Mouse (Mus musculus) activated CD4-positive, CD25-positive, alpha-beta regulatory T cell, adult 4 months (primary cell): ENCODE measurements around the gene Rbpj. TPM values are rescaled to one million over a fixed set of nuclear protein-coding genes. Genes with fewer than 3 reads are reported as not detected.

Source experiments
- ATAC-seq: one replicate; pipeline ENCODE4 v1.8.0; 2017
- polyA plus RNA-seq, 2 experiments: library from polyadenylated mRNA; unstranded; fragments of 100-300 nt; shearing (Covaris generic); gene quantifications; one replicate each; pipeline ENCODE4 v1.2.1; 2017

Rbpj gene
- polyA plus RNA-seq, 2 experiments from 2014 or later, result 41.3 to 45.6 TPM

- no peak for ATAC-seq
Measured at GRCm38 (mm10) chr5:53553281-53553680, 87.3 kb downstream of the Rbpj start.

GRCm38 (mm10) chr5:53554180-53554579 lies 88.2 kb downstream of the Rbpj start:
- no peak for ATAC-seq

GRCm38 (mm10) chr5:53554926-53555325 lies 89.0 kb downstream of the Rbpj start:
- no peak for ATAC-seq

GRCm38 (mm10) chr5:53555474-53555873 lies 89.5 kb downstream of the Rbpj start:
- no peak for ATAC-seq

GRCm38 (mm10) chr5:53555929-53556328 lies 90.0 kb downstream of the Rbpj start:
- ATAC-seq, result no peak

- ATAC-seq, result no peak
Measured at GRCm38 (mm10) chr5:53557544-53558260, 91.8 kb downstream of the Rbpj start.

GRCm38 (mm10) chr5:53561160-53561559 lies 95.2 kb downstream of the Rbpj start:
- no peak for ATAC-seq

- no peak for ATAC-seq
Measured at GRCm38 (mm10) chr5:53564309-53564708, 98.4 kb downstream of the Rbpj start.

- ATAC-seq, result no peak
Measured at GRCm38 (mm10) chr5:53565213-53565794, 99.4 kb downstream of the Rbpj start.

GRCm38 (mm10) chr5:53566485-53567083 lies 100.6 kb downstream of the Rbpj start:
- ATAC-seq, result peak; percentile 94

- ATAC-seq, result no peak
Measured at GRCm38 (mm10) chr5:53572496-53572895, 106.5 kb downstream of the Rbpj start.

- ATAC-seq, result no peak
Measured at GRCm38 (mm10) chr5:53574883-53575442, 109.0 kb downstream of the Rbpj start.

- ATAC-seq, result no peak
Measured at GRCm38 (mm10) chr5:53577272-53577889, 111.4 kb downstream of the Rbpj start.

- peak; percentile 36 for ATAC-seq
Measured at GRCm38 (mm10) chr5:53584069-53584767, 118.3 kb downstream of the Rbpj start.

GRCm38 (mm10) chr5:53588421-53589171 lies 122.6 kb downstream of the Rbpj start:
- peak; percentile 44 for ATAC-seq

- ATAC-seq, result peak; percentile 56
Measured at GRCm38 (mm10) chr5:53589172-53589960, 123.4 kb downstream of the Rbpj start.

GRCm38 (mm10) chr5:53590179-53590765 lies 124.3 kb downstream of the Rbpj start:
- ATAC-seq, result peak; percentile 50

- ATAC-seq, result no peak
Measured at GRCm38 (mm10) chr5:53590875-53591682, 125.1 kb downstream of the Rbpj start.

- no peak for ATAC-seq
Measured at GRCm38 (mm10) chr5:53591683-53592050, 125.7 kb downstream of the Rbpj start.
